Mouse (Mus musculus) olfactory bulb, adult 2 months (tissue): ENCODE data around the gene Gramd2. TPM values are rescaled to one million over a fixed set of nuclear protein-coding genes. Genes with fewer than 3 reads are reported as not detected.
A peak's percentile ranks its signal among the peaks of the same experiment; 100 is the strongest.
"Not testable (repeated sequence)": the region's sequence is repeated elsewhere in the genome, so short reads cannot be mapped to it uniquely, and the experiment has no call there.

ENCODE experiments used
- H3K27ac ChIP-seq: fragments of 200-500 bp; 2 replicates; pipeline ENCODE4 v1.5.1; 2012; ENCODE audit warnings: low read depth, low read length; ENCODE audit not compliant: insufficient read depth
- H3K4me1 ChIP-seq: fragments of 200-500 bp; 2 replicates; pipeline ENCODE4 v1.6.1; 2012; ENCODE audit warnings: low read length; ENCODE audit not compliant: control insufficient read depth, insufficient read depth
- H3K4me3 ChIP-seq: fragments of 200-500 bp; 2 replicates; pipeline ENCODE4 v1.5.1; 2012; ENCODE audit warnings: mild to moderate bottlenecking, low read depth, low read length, moderate library complexity; ENCODE audit not compliant: insufficient read depth
- CTCF ChIP-seq: fragments of 200-500 bp; IDR thresholded peaks from 2 replicates; pipeline ENCODE4 v1.5.1; 2012; ENCODE audit warnings: low read depth, mild to moderate bottlenecking, low read length, moderate library complexity; ENCODE audit not compliant: insufficient read depth
- POLR2A ChIP-seq: fragments of 200-500 bp; IDR thresholded peaks from 2 replicates; pipeline ENCODE4 v1.6.1; 2012; ENCODE audit warnings: mild to moderate bottlenecking, low read depth, low read length, moderate library complexity; ENCODE audit not compliant: insufficient read depth
- WGBS: fragments of 180-500 bp; shearing (Covaris S2); methylation state at CpG from one replicate; pipeline ENCODE4 v1.1.7; 2018; 5-methylcytosine and 5-hydroxymethylcytosine counted together
- polyA plus RNA-seq: library from polyadenylated mRNA; stranded (reverse); fragments of >200 nt; gene quantifications from 2 replicates; pipeline ENCODE4 v1.2.4, GENCODE M21; 2012; ENCODE audit warnings: low replicate concordance; ENCODE audit not compliant: missing spikeins, insufficient read depth, insufficient read length

Gramd2 gene
- polyA plus RNA-seq, 1 experiment = not detected

- H3K4me1 ChIP-seq = peaks cover 5% of the 10 kb centered on the region; the same call in 1 of the 2 replicates
- 76% methylated on average over 11 of the region's 11 CpGs for WGBS
- H3K27ac ChIP-seq = no peak overlapping the region
Measured at GRCm38 (mm10) chr9:59748969-59749368, 69.0 kb downstream of the Gramd2 start.

GRCm38 (mm10) chr9:59749581-59750265 is 69.8 kb downstream of the Gramd2 start:
- TF ChIP-seq CTCF = no peak
- TF ChIP-seq POLR2A = no peak
- no peak overlapping the region for H3K27ac ChIP-seq
- H3K4me1 ChIP-seq = peaks cover 5% of the 10 kb centered on the region; the same call in 1 of the 2 replicates
- 23% methylated on average over 12 of the region's 12 CpGs for WGBS
- peak overlapping the region; percentile 93 for H3K4me3 ChIP-seq

More at GRCm38 (mm10) chr9:59748969-59749368, 69.0 kb downstream of the Gramd2 start:
- TF ChIP-seq CTCF = no peak
- no peak for TF ChIP-seq POLR2A
- H3K4me3 ChIP-seq = no peak overlapping the region

GRCm38 (mm10) chr9:59750267-59751065 is 70.5 kb downstream of the Gramd2 start, which contains the start of the genes Senp8 and Myo9a:
Gene Senp8 (minus strand): TSS chr9:59750710.
Gene Myo9a (plus strand): TSS chr9:59750896.
- TF ChIP-seq CTCF (0 out of 2 replicates have a peak, but pooled peaks have one; percentile 6), POLR2A (peak; percentile 26; the same call in 1 of the 2 replicates)
- Histone ChIP-seq H3K4me3 (peak within 1 kb of the TSS; percentile 93), H3K27ac (peak within 1 kb of the TSS; percentile 90), H3K4me1 (peaks cover 5% of the 10 kb centered on the region; the same call in 1 of the 2 replicates)
- 1% methylated on average over 59 of the region's 59 CpGs for WGBS

GRCm38 (mm10) chr9:59751066-59751581 is 71.2 kb downstream of the Gramd2 start:
- under 1% methylated on average over 49 of the region's 49 CpGs for WGBS
- Histone ChIP-seq H3K4me3 (peak overlapping the region; percentile 87), H3K27ac (peak overlapping the region; percentile 90), H3K4me1 (peaks cover 5% of the 10 kb centered on the region; the same call in 1 of the 2 replicates)
- TF ChIP-seq POLR2A (no peak; the same call in 1 of the 2 replicates), CTCF (no peak)

- H3K27ac ChIP-seq = no peak overlapping the region
- WGBS = 2% methylated on average over 2 of the region's 2 CpGs
- TF ChIP-seq CTCF (no peak), POLR2A (no peak)
Measured at GRCm38 (mm10) chr9:59751966-59752365, 72.0 kb downstream of the Gramd2 start.

GRCm38 (mm10) chr9:59755199-59755598 is 75.3 kb downstream of the Gramd2 start:
- no peak overlapping the region for H3K27ac ChIP-seq
- 0 out of 2 replicates have a peak, but pooled peaks cover 2% of the 10 kb centered on the region for H3K4me1 ChIP-seq
- TF ChIP-seq POLR2A = no peak
- no peak for TF ChIP-seq CTCF
- H3K4me3 ChIP-seq = no peak overlapping the region
- 66% methylated on average over 2 of the region's 2 CpGs for WGBS

More at GRCm38 (mm10) chr9:59751966-59752365, 72.0 kb downstream of the Gramd2 start:
- Histone ChIP-seq H3K4me1 (peaks cover 5% of the 10 kb centered on the region; the same call in 1 of the 2 replicates), H3K4me3 (peak overlapping the region; percentile 87)

- not testable (repeated sequence) for H3K27ac ChIP-seq, H3K4me1 ChIP-seq, H3K4me3 ChIP-seq
- WGBS = 98% methylated on average over 3 of the region's 3 CpGs
Measured at GRCm38 (mm10) chr9:59757016-59757415, 77.1 kb downstream of the Gramd2 start.

GRCm38 (mm10) chr9:59760515-59760914 is 80.6 kb downstream of the Gramd2 start:
- WGBS = 81% methylated on average over 3 of the region's 3 CpGs
- Histone ChIP-seq H3K4me3 (no peak overlapping the region), H3K27ac (no peak overlapping the region), H3K4me1 (no peaks in the 10 kb centered on the region)
- TF ChIP-seq CTCF (no peak), POLR2A (no peak)

GRCm38 (mm10) chr9:59766966-59767461 is 87.1 kb downstream of the Gramd2 start:
- H3K4me3 ChIP-seq, H3K4me1 ChIP-seq, H3K27ac ChIP-seq: not testable (repeated sequence)
- 94% methylated on average over 12 of the region's 13 CpGs for WGBS

Other genes starting within 250 kb of the Gramd2 start
- gene Arih1, start 193.5 kb upstream of the Gramd2 start, polyA plus RNA-seq = 87.4 and 236 TPM in 2 replicates
- not detected in 2 replicates for gene Hexa, start 140.6 kb upstream of the Gramd2 start, polyA plus RNA-seq
- not detected in 2 replicates for gene Tmem202, start 140.3 kb upstream of the Gramd2 start, polyA plus RNA-seq
- gene Celf6, start 102.2 kb upstream of the Gramd2 start, polyA plus RNA-seq = not detected in 2 replicates
- gene Parp6, start 62.9 kb upstream of the Gramd2 start, polyA plus RNA-seq = not detected in 2 replicates
- 209 TPM in 1 of 2 replicates, not detected in the other for gene Pkm, start 23.8 kb upstream of the Gramd2 start, polyA plus RNA-seq
- gene Senp8, start 70.6 kb downstream of the Gramd2 start, polyA plus RNA-seq = not detected in 2 replicates
- 25.2 TPM in 1 of 2 replicates, not detected in the other for gene Myo9a, start 70.8 kb downstream of the Gramd2 start, polyA plus RNA-seq